Mouse (Mus musculus): ENCODE measurements around the gene Mmab. TPM values are rescaled to one million over a fixed set of nuclear protein-coding genes. Genes with fewer than 3 reads are reported as not detected.

The Mmab gene
- polyA plus RNA-seq, 1 experiment from 2014 or later, result 29.2 TPM

DNA sequence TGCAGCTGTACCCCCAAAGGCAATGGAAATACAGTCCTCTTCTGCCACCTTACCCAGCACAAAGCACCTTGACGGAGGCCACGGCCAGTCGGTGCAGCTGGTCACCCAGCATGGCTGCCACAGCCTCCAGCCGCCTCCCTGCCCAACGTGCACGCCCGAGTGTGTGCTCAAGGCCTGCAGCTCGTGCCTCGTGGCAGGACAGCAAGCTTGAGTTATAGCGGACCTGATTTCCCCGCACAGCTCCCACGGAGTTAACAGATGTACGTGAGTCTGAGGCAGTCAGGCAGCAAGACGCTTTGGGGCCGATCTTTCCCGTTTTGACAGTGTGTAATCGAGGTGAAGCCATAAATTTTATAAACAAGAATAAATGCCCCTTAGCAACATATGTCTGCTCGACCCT lies 15.2 kb downstream of the Mmab start:
- no peak overlapping the region for H3K4me2 ChIP-seq (replicated peaks)
- no peak overlapping the region for H3K4me3 ChIP-seq (replicated peaks)
- ATAC-seq (ENCODE audit: insufficient number of reproducible peaks, low FRiP score, low TSS enrichment, low read depth), result no peak
- WGBS, result 68% methylated on average over 18 of the region's 18 CpGs
- H3K9ac ChIP-seq, result no peak overlapping the region
- H3K27me3 ChIP-seq, result no peaks in the 10 kb centered on the region
- H3K4me1 ChIP-seq, result no peaks in the 10 kb centered on the region
- no peaks in the 10 kb centered on the region for H3K9me3 ChIP-seq (replicated peaks)
- H3K36me3 ChIP-seq, result no peaks in the 10 kb centered on the region
- no peak overlapping the region for H3K27ac ChIP-seq (replicated peaks)

GRCm38 (mm10) chr5:114426732-114427131 lies 17.1 kb downstream of the Mmab start:
- Histone ChIP-seq H3K36me3 (no peaks in the 10 kb centered on the region), H3K27ac (replicated peaks) (no peak overlapping the region), H3K27me3 (no peaks in the 10 kb centered on the region), H3K9ac (no peak overlapping the region), H3K4me1 (no peaks in the 10 kb centered on the region), H3K9me3 (replicated peaks) (no peaks in the 10 kb centered on the region), H3K4me3 (replicated peaks) (no peak overlapping the region), H3K4me2 (replicated peaks) (no peak overlapping the region)
- WGBS, result 68% methylated on average over 6 of the region's 6 CpGs
- ATAC-seq (ENCODE audit: insufficient number of reproducible peaks, low FRiP score, low TSS enrichment, low read depth), result no peak

DNA sequence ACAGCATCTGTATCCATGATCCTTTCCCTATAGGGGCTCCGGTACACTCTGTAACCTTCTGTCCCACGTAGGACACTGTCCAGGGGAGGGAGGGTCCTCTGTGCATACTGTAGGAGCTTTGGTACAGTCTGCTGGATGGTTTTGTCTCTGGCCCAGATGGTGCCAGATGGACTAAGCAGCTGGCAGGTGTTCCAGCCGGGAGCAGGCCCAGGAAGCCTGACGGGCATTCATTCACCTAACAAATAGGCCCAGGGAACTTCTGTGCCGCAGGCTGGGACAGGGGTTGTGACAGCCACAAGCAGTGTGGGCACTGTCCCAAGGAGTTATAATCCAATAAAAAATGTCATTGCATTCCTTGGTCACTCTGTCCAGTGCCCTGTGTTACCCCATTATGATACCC lies 19.9 kb downstream of the Mmab start:
- H3K36me3 ChIP-seq, result peaks cover 23% of the 10 kb centered on the region
- no peaks in the 10 kb centered on the region for H3K4me1 ChIP-seq
- no peak overlapping the region for H3K27ac ChIP-seq (replicated peaks)
- no peaks in the 10 kb centered on the region for H3K27me3 ChIP-seq
- H3K4me2 ChIP-seq (replicated peaks), result no peak overlapping the region
- H3K9me3 ChIP-seq (replicated peaks), result no peaks in the 10 kb centered on the region
- ATAC-seq (ENCODE audit: insufficient number of reproducible peaks, low FRiP score, low TSS enrichment, low read depth), result no peak
- 80% methylated on average over 5 of the region's 5 CpGs for WGBS
- H3K9ac ChIP-seq, result no peak overlapping the region
- H3K4me3 ChIP-seq (replicated peaks), result no peak overlapping the region

DNA sequence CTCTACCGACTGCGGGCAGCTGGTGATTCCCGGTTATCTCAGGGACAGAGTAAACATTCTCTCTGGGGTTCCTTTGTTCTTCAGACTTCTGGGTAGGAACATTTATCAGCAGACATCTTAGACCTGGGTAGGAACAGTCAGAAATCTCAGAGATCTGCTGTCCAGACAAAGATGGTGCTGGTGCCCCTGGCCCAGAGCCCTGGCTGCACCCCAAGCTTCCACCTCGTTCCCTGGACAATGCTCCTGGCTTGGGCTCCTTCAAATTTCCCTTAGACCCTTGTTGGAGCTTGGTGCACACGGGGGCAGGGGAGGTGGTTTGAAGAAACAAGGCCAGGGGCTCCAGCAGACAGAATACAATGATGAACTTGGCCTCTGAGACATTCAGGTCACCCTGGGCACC lies 21.3 kb downstream of the Mmab start:
- H3K4me2 ChIP-seq (replicated peaks), result no peak overlapping the region
- no peaks in the 10 kb centered on the region for H3K4me1 ChIP-seq
- no peak overlapping the region for H3K9ac ChIP-seq
- WGBS, result 57% methylated on average over 5 of the region's 5 CpGs
- ATAC-seq (ENCODE audit: insufficient number of reproducible peaks, low FRiP score, low TSS enrichment, low read depth), result no peak
- H3K36me3 ChIP-seq, result peaks cover 35% of the 10 kb centered on the region
- H3K27me3 ChIP-seq, result no peaks in the 10 kb centered on the region
- H3K9me3 ChIP-seq (replicated peaks), result no peaks in the 10 kb centered on the region
- no peak overlapping the region for H3K27ac ChIP-seq (replicated peaks)
- no peak overlapping the region for H3K4me3 ChIP-seq (replicated peaks)

DNA sequence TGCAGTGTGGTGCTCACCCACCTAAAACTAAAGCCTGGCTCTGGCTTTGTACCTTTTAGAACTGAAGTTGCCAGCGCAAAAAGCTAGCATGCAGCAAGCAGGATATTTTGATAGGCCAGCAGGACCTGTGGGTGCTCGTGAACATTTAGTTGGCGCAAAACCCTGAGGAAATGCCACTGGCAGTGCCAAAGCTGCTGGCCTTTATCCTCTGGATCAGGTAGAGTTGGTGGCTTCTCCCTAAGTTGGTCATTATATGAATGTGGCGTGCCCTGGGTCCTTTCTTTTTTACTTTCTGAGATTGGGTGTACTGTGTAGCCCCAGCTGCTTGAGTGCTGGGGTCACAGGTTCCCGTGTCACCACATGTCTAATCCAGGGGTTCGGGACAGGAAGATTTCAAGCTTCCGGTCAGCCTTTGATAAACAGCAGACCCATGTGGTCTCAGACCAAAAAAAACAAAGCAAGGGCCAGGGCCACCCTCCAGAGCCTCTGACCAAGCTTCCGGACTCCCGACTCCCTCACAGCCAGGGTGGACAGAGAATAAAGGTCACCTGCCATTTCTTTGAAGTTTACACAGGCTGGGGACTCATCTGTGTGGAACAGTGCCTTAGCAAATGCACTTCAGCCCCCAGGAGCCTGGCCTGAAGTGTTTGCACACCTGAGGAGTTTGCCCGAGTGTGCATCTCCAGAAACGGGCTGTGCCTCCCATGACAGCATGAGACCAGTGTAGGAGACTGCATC lies 22.1 kb downstream of the Mmab start:
- Histone ChIP-seq H3K9me3 (replicated peaks) (no peaks in the 10 kb centered on the region), H3K27ac (replicated peaks) (no peak overlapping the region), H3K4me1 (no peaks in the 10 kb centered on the region), H3K27me3 (no peaks in the 10 kb centered on the region), H3K9ac (no peak overlapping the region), H3K4me3 (replicated peaks) (no peak overlapping the region), H3K4me2 (replicated peaks) (no peak overlapping the region), H3K36me3 (peaks cover 44% of the 10 kb centered on the region)
- 76% methylated on average over 11 of the region's 11 CpGs for WGBS
- ATAC-seq (ENCODE audit: insufficient number of reproducible peaks, low FRiP score, low TSS enrichment, low read depth), result no peak

GRCm38 (mm10) chr5:114418541-114418940 lies 25.3 kb downstream of the Mmab start:
- no peak for ATAC-seq (ENCODE audit: insufficient number of reproducible peaks, low FRiP score, low TSS enrichment, low read depth)
- no peaks in the 10 kb centered on the region for H3K9me3 ChIP-seq (replicated peaks)

GRCm38 (mm10) chr5:114416855-114417254 lies 27.0 kb downstream of the Mmab start:
- ATAC-seq (ENCODE audit: insufficient number of reproducible peaks, low FRiP score, low TSS enrichment, low read depth), result no peak
- no peaks in the 10 kb centered on the region for H3K9me3 ChIP-seq (replicated peaks)
- H3K9ac ChIP-seq, result no peak overlapping the region
- peaks cover 93% of the 10 kb centered on the region for H3K36me3 ChIP-seq
- 0 out of 2 replicates have a peak, but pooled peaks cover 4% of the 10 kb centered on the region for H3K4me1 ChIP-seq
- H3K4me3 ChIP-seq (replicated peaks), result no peak overlapping the region
- H3K27ac ChIP-seq (replicated peaks), result no peak overlapping the region
- WGBS, result 76% methylated on average over 8 of the region's 8 CpGs
- H3K27me3 ChIP-seq, result no peaks in the 10 kb centered on the region
- no peak overlapping the region for H3K4me2 ChIP-seq (replicated peaks)

More at GRCm38 (mm10) chr5:114418541-114418940, 25.3 kb downstream of the Mmab start:
- Histone ChIP-seq H3K9ac (no peak overlapping the region), H3K27ac (replicated peaks) (no peak overlapping the region), H3K4me1 (no peaks in the 10 kb centered on the region), H3K36me3 (peaks cover 76% of the 10 kb centered on the region), H3K4me3 (replicated peaks) (no peak overlapping the region), H3K4me2 (replicated peaks) (no peak overlapping the region), H3K27me3 (no peaks in the 10 kb centered on the region)
- WGBS, result 79% methylated on average over 8 of the region's 8 CpGs

DNA sequence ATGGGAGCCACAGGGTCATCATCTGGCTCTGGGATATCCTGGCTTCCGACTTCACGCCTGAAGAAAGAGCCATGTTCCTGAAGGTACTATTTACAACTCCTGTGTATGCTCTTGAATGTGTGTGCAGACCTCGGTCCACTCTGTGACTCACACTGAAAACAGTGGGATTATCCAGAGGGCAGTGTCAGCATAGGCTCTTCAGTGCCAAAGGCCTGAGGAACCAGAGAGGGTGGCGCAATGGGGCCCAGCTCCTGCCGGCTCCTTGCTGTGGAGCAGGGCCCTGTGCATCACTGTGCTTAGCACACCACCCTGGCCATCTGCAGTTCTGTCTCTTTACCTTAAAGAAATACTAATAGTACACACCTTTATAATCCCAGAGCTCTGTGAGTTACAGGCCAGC lies 28.3 kb downstream of the Mmab start:
- 93% methylated on average over 5 of the region's 5 CpGs for WGBS
- H3K36me3 ChIP-seq, result peaks cover 99% of the 10 kb centered on the region

DNA sequence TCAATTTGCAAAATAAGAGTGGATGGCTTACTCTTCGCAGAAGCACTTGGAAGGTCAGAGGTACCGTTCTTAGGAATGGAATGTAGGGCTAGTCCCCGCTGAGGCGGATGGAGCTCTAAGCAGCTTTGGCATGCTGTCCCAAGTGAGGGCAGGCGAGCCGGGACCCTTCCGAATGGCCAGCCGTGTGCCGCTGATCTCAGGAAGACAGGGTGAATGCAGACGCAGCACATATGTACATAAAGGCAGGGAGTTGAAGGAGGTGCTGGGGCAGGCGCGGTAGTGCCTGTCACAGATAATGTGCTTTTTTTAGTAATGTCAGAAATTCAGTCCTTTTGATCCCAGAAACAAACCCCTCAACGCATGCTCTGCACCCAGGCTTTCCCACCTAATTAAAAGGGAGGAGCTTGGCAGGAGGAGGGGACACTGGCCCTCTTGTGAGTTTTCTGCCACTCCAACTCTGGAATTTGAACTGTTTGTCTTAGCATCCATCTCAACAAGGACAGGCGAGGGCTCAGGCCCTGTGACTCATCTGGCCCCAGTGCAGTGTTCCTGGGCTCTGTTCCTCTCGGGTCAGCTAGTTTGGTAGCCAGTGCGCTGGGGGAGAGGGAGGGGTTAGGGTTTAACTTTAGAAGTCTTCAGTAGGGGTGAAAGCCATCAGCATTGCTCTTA lies 30.7 kb downstream of the Mmab start:
- Histone ChIP-seq H3K27me3 (no peaks in the 10 kb centered on the region), H3K4me1 (0 out of 2 replicates have a peak, but pooled peaks cover 4% of the 10 kb centered on the region), H3K9me3 (replicated peaks) (no peaks in the 10 kb centered on the region), H3K9ac (no peak overlapping the region), H3K4me3 (replicated peaks) (no peak overlapping the region), H3K36me3 (peaks cover 99% of the 10 kb centered on the region), H3K4me2 (replicated peaks) (no peak overlapping the region), H3K27ac (replicated peaks) (no peak overlapping the region; the same call in 1 of the 2 replicates)
- no peak for ATAC-seq (ENCODE audit: insufficient number of reproducible peaks, low FRiP score, low TSS enrichment, low read depth)
- 67% methylated on average over 16 of the region's 16 CpGs for WGBS

More for the DNA sequence above, 28.3 kb downstream of the Mmab start:
- Histone ChIP-seq H3K4me1 (0 out of 2 replicates have a peak, but pooled peaks cover 4% of the 10 kb centered on the region), H3K27me3 (no peaks in the 10 kb centered on the region), H3K9ac (no peak overlapping the region), H3K9me3 (replicated peaks) (no peaks in the 10 kb centered on the region), H3K4me2 (replicated peaks) (no peak overlapping the region), H3K4me3 (replicated peaks) (no peak overlapping the region), H3K27ac (replicated peaks) (no peak overlapping the region)
- no peak for ATAC-seq (ENCODE audit: insufficient number of reproducible peaks, low FRiP score, low TSS enrichment, low read depth)

DNA sequence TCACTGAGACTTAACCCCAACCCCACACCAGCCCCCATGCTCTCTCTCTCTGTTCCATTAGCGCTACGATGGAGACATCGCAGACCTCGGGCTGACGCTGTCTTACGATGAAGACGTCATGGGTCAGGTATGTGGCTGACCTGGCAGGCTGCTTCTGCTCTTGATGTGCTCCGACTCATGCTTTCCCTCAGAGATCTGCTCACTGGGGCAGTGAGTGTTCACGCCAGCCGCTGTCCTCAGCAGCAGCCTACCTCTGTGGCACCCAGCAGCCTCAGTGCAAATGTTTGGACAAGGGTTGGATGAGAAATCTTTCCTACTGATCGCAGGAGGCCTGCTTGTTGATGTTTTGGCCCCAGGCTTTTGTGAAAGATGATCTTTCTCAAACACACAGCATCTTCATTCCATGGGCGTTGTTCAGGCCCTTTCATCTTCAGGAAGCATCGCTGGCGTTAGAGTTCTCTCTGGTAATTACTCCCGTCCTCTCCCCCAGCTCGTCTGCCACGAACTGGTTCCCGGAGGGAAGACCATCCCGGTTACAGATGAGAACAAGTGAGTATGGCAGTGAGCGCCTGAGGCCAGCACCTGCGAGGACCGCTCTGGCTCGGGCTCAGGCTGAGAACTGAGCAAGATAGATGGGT lies 31.4 kb downstream of the Mmab start:
- 54% methylated on average over 23 of the region's 23 CpGs for WGBS
- Histone ChIP-seq H3K9me3 (replicated peaks) (no peaks in the 10 kb centered on the region), H3K9ac (no peak overlapping the region), H3K36me3 (peaks cover 100% of the 10 kb centered on the region), H3K4me2 (replicated peaks) (no peak overlapping the region), H3K4me1 (0 out of 2 replicates have a peak, but pooled peaks cover 5% of the 10 kb centered on the region), H3K27ac (replicated peaks) (no peak overlapping the region), H3K4me3 (replicated peaks) (no peak overlapping the region), H3K27me3 (no peaks in the 10 kb centered on the region)
- ATAC-seq (ENCODE audit: insufficient number of reproducible peaks, low FRiP score, low TSS enrichment, low read depth), result no peak

DNA sequence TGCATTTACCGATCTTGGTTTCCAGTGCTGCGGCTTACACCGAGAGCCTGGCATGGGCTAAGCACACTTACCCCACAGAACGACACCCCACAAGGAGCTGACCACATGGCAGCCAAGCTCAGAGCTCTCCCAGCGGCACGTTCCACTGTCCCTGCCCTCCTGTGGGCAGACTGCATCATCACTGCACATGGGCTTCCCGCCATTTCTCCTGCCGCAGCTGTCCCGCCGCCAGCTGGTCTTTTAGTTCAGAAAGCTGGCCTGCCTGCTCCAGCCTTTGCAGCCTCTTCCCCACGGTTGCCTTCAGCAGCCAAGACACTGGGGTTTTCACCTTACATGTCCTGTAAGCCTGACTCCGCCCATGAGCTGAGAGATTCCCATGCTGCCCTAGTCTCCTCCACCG lies 33.4 kb downstream of the Mmab start:
- Histone ChIP-seq H3K4me3 (replicated peaks) (no peak overlapping the region), H3K9ac (no peak overlapping the region), H3K4me2 (replicated peaks) (no peak overlapping the region), H3K27me3 (no peaks in the 10 kb centered on the region), H3K9me3 (replicated peaks) (no peaks in the 10 kb centered on the region), H3K4me1 (0 out of 2 replicates have a peak, but pooled peaks cover 8% of the 10 kb centered on the region), H3K27ac (replicated peaks) (no peak overlapping the region), H3K36me3 (peaks cover 100% of the 10 kb centered on the region)
- 86% methylated on average over 13 of the region's 13 CpGs for WGBS
- no peak for ATAC-seq (ENCODE audit: insufficient number of reproducible peaks, low FRiP score, low TSS enrichment, low read depth)
